Mouse (Mus musculus): Measurements from ENCODE around the gene Apobec2. TPM values are rescaled to one million over a fixed set of nuclear protein-coding genes. Genes with fewer than 3 reads are reported as not detected.

Gene Apobec2
- polyA plus RNA-seq, 1 experiment from 2014 or later, result not detected

DNA sequence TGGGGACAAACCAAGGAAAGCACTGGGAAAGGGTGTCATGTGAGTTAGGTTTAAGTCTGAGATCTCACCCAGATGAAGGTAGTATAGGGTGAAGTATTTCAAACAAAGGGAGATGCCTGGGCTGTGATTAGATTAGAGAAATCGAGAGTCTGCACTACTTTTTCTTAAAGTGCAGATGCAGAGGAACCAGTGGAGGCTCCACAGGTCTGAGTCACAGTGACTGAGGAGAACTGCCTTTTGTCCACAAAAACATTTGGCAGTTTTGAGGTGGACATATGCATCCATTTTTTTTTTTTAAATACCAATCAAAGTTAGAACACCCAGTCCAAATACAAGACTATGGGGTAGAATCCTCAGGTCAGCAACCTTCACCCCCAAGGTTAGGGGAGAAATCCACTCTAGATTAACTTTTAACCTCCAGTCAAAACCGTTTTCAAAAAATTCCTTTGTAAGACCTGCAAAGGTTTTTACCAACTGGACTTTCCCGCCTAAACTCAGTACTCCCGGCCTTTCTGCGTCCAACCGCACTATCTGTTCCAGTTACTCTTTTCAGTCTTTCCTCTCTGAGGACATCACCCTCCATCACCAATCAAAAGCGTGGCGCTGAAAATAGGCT, 24.7 kb downstream of the Apobec2 start:
- H3K27ac ChIP-seq, result peak overlapping the region; percentile 67
- 3% methylated on average over 8 of the region's 8 CpGs for WGBS (ENCODE audit: missing documents)
- peaks cover 67% of the 10 kb centered on the region for H3K79me2 ChIP-seq (ENCODE audit: inconsistent target)
- no peaks in the 10 kb centered on the region for H3K36me3 ChIP-seq (ENCODE audit: inconsistent target)
- H3K4me3 ChIP-seq (ENCODE audit: inconsistent target), result peak overlapping the region; percentile 54

DNA sequence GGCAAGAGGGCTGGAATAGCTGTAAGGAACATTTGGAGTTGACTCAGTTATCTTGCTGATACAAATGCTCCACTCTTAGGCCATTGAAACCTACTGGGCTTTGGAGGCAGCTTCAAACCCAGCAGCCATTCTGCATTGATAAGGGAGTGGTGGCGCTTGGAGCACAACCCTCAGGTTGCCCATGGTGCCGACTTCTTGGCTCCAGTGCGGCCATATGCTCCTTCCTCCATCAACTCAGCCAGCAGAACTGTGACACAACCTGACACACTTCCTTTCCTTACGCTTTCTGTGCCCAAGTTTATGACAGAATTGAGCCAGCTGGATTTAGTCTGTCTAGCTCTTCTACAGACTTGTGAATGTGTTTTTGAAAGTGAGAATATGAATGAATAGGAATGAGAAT, 25.6 kb downstream of the Apobec2 start:
- 37% methylated on average over 4 of the region's 4 CpGs for WGBS (ENCODE audit: missing documents)
- no peaks in the 10 kb centered on the region for H3K36me3 ChIP-seq (ENCODE audit: inconsistent target)
- no peak overlapping the region for H3K4me3 ChIP-seq (ENCODE audit: inconsistent target)
- H3K27ac ChIP-seq, result peak overlapping the region; percentile 67; the same call in 1 of the 2 replicates
- H3K79me2 ChIP-seq (ENCODE audit: inconsistent target), result peaks cover 76% of the 10 kb centered on the region

DNA sequence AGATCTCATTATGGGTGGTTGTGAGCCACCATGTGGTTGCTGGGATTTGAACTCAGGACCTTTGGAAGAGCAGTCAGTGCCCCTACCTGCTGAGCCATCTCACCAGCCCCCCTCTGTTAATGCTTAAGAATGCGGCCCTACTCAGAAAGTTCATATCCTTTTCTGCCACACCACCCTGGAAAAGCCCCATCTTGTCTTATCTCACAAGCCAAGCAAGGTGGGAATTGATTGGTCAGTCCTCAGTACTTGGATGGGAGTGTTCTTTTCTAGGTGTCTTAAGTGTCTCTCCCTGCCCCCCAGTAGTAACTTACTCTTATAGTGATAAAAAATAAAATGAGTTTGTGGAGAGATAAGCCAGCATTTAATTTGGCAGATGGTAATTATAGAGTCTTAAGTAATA, 28.0 kb downstream of the Apobec2 start:
- H3K4me3 ChIP-seq (ENCODE audit: inconsistent target), result no peak overlapping the region
- H3K27ac ChIP-seq, result no peak overlapping the region
- H3K79me2 ChIP-seq (ENCODE audit: inconsistent target), result peaks cover 89% of the 10 kb centered on the region
- WGBS (ENCODE audit: missing documents), result 94% methylated on average over 1 of the region's 1 CpGs
- H3K36me3 ChIP-seq (ENCODE audit: inconsistent target), result peaks cover 9% of the 10 kb centered on the region

DNA sequence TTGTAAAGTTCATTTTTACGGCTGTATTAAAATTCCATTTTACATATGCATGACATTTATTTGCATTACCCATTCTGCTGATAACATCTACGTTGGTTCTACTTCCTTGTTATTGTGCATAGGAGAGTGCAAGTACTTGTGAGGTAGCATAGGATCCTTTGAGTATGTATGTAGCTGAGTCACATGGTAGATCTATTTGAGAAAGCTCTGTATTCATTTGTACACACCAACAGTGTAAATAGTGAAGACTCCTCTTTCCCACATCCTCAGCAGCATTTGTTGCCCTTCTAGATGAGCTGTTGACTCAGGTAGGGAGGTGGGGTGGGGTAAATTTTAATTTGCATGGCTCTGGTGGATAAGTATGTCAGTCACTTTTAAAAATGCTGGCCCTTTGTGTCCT, 28.9 kb downstream of the Apobec2 start:
- Histone ChIP-seq H3K4me3 (ENCODE audit: inconsistent target) (no peak overlapping the region), H3K79me2 (ENCODE audit: inconsistent target) (peaks cover 97% of the 10 kb centered on the region), H3K36me3 (ENCODE audit: inconsistent target) (peaks cover 18% of the 10 kb centered on the region), H3K27ac (no peak overlapping the region)
- 60% methylated on average over 2 of the region's 2 CpGs for WGBS (ENCODE audit: missing documents)

DNA sequence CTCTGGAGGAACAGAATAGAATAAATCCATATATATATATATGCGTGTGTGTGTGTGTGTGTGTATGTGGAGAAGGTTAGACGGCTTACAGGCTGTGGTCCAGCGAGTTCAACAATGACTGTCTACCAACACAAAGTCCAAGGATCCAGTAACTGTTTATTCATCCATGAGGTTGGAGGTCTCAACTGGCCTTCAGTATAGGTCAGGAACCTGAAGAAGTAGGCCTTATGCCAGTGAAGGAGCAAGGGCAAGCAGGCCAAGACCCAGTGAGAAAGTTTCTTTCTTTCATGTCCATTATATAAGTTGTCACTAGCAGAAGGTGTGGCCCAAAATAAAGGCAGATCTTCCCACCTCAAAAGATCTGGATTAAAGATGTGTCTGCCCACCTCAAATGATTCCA, 30.0 kb downstream of the Apobec2 start:
- H3K27ac ChIP-seq, result no peak overlapping the region
- no peak overlapping the region for H3K4me3 ChIP-seq (ENCODE audit: inconsistent target)
- H3K36me3 ChIP-seq (ENCODE audit: inconsistent target), result peaks cover 29% of the 10 kb centered on the region
- WGBS (ENCODE audit: missing documents), result 83% methylated on average over 3 of the region's 3 CpGs
- H3K79me2 ChIP-seq (ENCODE audit: inconsistent target), result peaks cover 98% of the 10 kb centered on the region

DNA sequence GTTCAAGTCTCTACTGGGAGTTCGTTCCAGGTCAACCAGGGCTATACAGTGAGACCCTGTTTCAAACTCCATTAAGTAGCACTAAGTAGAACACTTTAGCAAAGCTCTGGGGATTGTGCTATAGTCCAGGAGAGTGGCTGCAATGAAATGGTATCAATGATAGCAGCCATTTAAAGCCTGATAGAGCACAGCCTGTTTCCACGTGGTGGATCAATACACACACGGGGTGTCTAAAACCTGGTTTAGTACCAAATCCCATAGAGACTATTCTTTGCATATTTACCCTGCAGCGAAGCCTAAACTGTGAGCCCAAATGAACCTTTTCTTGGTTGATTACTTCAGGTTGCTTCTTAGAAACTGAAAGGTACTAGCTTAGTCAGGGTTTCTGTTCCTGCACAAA, 31.0 kb downstream of the Apobec2 start:
- WGBS (ENCODE audit: missing documents), result 92% methylated on average over 4 of the region's 4 CpGs
- Histone ChIP-seq H3K4me3 (ENCODE audit: inconsistent target) (no peak overlapping the region), H3K36me3 (ENCODE audit: inconsistent target) (peaks cover 33% of the 10 kb centered on the region), H3K79me2 (ENCODE audit: inconsistent target) (peaks cover 98% of the 10 kb centered on the region), H3K27ac (no peak overlapping the region)

DNA sequence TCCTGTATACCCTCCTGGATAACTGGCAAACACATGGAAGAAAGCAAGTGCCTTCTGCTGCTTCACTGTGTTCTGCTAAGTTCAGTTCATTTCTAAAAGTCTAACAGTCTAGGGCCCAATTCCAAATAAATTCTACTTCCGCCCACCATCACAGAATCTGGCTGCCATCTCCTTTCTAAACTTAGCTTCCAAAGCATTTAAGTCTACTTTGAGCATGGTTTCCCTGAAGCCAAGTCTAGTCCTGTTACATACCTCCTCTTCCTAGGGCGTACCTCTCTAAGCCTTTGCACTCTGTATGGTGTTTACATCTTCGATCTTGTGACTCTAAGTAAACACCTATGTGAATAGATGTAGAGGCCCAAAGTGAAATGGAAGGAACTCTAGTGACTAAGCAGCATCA, 40.1 kb downstream of the Apobec2 start:
- Histone ChIP-seq H3K27ac (no peak overlapping the region), H3K4me3 (ENCODE audit: inconsistent target) (no peak overlapping the region), H3K79me2 (ENCODE audit: inconsistent target) (peaks cover 49% of the 10 kb centered on the region), H3K36me3 (ENCODE audit: inconsistent target) (peaks cover 92% of the 10 kb centered on the region)
- whole genome bisulfite sequencing (ENCODE audit: missing documents), result 94% methylated on average over 2 of the region's 3 CpGs

DNA sequence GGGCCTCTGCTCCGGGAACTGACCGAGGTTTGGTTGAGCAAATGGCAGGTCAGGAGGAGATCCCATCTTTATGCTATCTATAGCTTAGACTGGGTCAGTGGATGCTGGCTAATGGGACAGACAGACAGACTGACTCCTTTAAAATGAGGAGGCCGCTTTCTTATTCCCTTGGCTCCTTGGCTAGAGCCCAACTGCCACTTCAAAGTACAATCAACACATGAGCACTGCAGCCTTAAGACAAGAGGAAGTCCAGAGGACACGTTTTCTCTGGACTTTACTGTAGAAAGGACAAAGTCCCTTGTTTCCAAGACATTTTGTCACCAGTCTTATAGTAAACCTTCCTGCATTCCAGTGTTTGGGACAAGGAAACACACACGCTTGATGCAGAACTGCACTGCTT, 41.3 kb downstream of the Apobec2 start:
- no peak overlapping the region for H3K27ac ChIP-seq
- no peak overlapping the region for H3K4me3 ChIP-seq (ENCODE audit: inconsistent target)
- H3K36me3 ChIP-seq (ENCODE audit: inconsistent target), result peaks cover 98% of the 10 kb centered on the region
- peaks cover 38% of the 10 kb centered on the region for H3K79me2 ChIP-seq (ENCODE audit: inconsistent target)
- 93% methylated on average over 5 of the region's 5 CpGs for WGBS (ENCODE audit: missing documents)

DNA sequence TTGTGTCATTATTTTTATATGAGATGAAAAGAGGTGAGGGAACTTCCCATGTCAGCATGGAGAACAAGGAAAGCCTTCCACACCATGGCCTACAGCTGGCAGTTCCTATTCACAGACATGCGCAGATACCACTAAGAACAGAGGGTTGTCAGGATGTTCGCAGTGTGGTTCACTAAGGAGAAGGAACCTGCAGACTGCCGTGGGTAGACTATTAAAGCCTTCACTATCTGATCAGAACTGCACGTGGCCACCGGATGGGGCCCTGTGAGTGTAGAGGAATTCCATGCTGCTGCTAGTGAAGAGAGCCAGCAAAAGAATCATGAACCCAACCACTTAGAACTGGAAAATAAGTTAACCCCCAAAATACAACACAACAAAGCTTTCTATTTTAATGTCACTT, 43.3 kb downstream of the Apobec2 start:
- Histone ChIP-seq H3K4me3 (ENCODE audit: inconsistent target) (no peak overlapping the region), H3K36me3 (ENCODE audit: inconsistent target) (peaks cover 80% of the 10 kb centered on the region), H3K79me2 (ENCODE audit: inconsistent target) (peaks cover 17% of the 10 kb centered on the region; the same call in 1 of the 2 replicates), H3K27ac (no peak overlapping the region)
- WGBS (ENCODE audit: missing documents), result 93% methylated on average over 5 of the region's 5 CpGs

DNA sequence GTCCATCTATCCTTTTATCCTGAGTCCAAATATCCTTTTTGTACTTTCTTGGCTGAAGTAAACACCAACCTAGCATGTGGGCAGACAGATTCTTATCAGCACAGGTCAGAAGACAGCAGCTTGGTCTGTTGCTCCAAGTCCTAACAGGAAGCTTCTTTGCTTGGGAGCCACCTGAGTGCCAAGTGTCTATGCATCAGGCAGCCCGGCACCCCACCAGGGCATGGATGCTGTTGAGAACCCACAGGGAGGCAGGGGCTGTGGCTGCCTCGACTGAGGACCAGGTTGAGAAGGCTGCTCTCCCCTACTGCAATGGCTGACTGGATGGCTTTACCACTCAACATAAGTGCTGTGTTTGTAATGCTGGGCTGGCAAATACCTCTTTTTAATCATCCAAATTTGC, 44.1 kb downstream of the Apobec2 start:
- no peak overlapping the region for H3K4me3 ChIP-seq (ENCODE audit: inconsistent target)
- H3K27ac ChIP-seq, result no peak overlapping the region
- H3K79me2 ChIP-seq (ENCODE audit: inconsistent target), result peaks cover 10% of the 10 kb centered on the region; the same call in 1 of the 2 replicates
- H3K36me3 ChIP-seq (ENCODE audit: inconsistent target), result peaks cover 73% of the 10 kb centered on the region
- 97% methylated on average over 2 of the region's 2 CpGs for WGBS (ENCODE audit: missing documents)

DNA sequence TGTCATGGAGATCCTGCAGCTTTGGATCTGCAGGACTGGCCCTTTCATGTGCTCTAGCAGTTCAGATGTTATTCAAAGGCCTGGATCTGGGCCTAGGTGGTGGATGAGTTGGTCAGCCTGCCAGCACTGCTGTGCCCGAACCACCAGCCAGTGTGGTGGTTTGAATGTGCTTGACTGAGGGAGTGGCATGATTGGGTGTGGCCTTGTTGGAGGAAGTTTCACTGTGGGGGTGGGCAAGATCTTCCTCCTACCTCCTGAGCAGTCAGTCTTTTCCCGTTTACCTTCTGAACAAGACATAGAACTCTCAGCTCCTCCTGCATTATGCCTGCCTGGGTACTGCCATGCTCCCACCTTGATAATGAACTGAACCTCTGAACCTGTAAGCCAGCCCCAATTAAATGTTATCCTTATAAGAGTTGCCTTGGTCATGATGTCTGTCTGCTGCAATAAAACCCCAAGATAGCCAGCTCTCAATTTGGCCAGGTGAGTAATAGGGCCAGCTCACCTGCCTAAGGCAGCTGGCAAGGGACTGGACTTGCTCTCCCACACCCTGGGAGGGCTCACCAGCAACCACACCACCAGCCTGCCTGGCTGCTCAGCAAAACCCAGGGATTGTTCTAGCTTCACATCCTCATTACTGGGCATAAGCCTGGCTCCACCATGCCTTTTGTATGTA, 46.8 kb downstream of the Apobec2 start:
- WGBS (ENCODE audit: missing documents), result 39% methylated on average over 2 of the region's 2 CpGs
- Histone ChIP-seq H3K27ac (no peak overlapping the region), H3K4me3 (ENCODE audit: inconsistent target) (no peak overlapping the region), H3K79me2 (ENCODE audit: inconsistent target) (no peaks in the 10 kb centered on the region), H3K36me3 (ENCODE audit: inconsistent target) (peaks cover 45% of the 10 kb centered on the region)

DNA sequence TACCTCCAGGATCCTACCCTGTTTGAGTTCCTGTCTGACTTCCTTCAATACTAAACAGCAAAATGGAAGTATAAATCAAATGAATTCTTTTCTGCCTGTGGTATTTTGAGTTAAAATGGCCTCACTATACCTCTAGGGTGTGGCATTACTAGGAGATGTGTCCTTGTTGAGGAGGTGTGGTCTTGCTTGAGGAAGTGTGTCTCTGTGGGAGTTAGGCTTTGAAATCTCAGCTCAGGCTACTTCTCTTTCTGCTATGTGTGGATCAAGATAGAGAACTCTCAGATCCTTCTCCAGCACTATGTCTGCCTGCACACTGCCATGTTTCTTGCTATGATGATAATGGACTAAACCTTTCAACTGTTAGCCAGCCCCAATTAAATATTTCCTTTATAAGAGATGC, 53.7 kb downstream of the Apobec2 start:
- Histone ChIP-seq H3K4me3 (ENCODE audit: inconsistent target) (no peak overlapping the region), H3K36me3 (ENCODE audit: inconsistent target) (no peaks in the 10 kb centered on the region), H3K79me2 (ENCODE audit: inconsistent target) (no peaks in the 10 kb centered on the region), H3K27ac (no peak overlapping the region)

DNA sequence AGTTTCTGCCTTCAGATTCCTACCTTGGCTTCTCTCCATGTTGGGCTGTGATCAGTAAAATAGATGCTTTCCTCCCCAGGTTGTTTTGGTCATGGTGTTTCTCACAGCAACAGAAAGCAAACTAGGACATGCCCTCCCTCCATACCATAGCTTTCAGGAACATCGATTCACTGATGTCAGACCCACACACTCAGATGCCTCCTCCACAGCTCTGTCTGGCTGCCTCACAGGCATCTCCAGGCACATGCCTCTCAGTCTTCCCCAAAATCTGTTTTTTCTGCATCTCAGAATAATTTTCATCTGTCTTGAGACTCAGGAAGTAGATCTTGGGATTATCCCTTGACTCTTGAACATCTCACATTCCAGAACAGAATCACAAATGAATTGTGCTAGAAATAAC, 56.6 kb downstream of the Apobec2 start:
- no peak overlapping the region for H3K27ac ChIP-seq
- H3K36me3 ChIP-seq (ENCODE audit: inconsistent target), result no peaks in the 10 kb centered on the region
- H3K4me3 ChIP-seq (ENCODE audit: inconsistent target), result no peak overlapping the region
- 100% methylated on average over 1 of the region's 1 CpGs for WGBS (ENCODE audit: missing documents)
- no peaks in the 10 kb centered on the region for H3K79me2 ChIP-seq (ENCODE audit: inconsistent target)

DNA sequence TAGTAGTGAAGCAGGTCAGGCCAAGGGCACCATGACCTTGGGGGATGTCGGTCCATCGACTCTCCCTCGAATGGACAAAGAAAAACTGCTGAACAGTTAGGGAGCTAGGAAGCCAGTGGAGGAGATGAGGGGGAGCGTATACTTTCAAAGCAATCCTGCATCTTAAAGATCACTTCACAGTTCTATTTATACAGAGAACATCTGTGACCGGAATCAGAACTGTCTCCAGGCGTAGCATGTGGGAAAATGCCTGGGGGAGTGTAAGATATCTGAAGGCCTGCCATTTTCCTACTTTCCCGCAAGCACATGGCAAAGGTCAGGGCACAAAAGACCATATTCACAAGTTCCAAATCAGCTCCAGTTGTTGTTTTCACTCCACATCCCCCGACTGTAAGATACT, 59.7 kb downstream of the Apobec2 start:
- Histone ChIP-seq H3K27ac (no peak overlapping the region), H3K4me3 (ENCODE audit: inconsistent target) (no peak overlapping the region), H3K36me3 (ENCODE audit: inconsistent target) (no peaks in the 10 kb centered on the region), H3K79me2 (ENCODE audit: inconsistent target) (no peaks in the 10 kb centered on the region)
- 98% methylated on average over 8 of the region's 8 CpGs for whole genome bisulfite sequencing (ENCODE audit: missing documents)

DNA sequence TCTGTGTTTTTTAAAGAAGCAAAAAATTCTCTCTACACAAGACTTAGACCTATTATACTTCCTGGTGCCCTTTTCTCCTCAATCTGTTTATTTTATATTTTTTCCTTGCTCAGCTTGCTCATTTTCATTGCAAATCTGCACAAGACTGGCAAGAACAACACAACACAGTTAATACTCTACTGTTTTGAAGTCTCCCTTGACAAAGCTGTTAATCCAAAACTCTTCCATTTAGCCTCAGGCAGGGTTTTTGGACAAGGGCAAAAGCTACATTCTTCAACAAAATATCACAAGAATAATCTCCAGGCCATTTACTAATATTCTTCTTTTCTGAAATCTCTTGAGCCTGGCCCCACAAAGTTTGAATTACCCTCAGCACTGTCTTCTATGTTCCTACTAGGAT, 61.1 kb downstream of the Apobec2 start:
- Histone ChIP-seq H3K4me3 (ENCODE audit: inconsistent target) (no peak overlapping the region), H3K27ac (no peak overlapping the region), H3K79me2 (ENCODE audit: inconsistent target) (no peaks in the 10 kb centered on the region), H3K36me3 (ENCODE audit: inconsistent target) (no peaks in the 10 kb centered on the region)
